10 mouse cellular contexts compared by ENCODE assay signal in the genomic region with DNA sequence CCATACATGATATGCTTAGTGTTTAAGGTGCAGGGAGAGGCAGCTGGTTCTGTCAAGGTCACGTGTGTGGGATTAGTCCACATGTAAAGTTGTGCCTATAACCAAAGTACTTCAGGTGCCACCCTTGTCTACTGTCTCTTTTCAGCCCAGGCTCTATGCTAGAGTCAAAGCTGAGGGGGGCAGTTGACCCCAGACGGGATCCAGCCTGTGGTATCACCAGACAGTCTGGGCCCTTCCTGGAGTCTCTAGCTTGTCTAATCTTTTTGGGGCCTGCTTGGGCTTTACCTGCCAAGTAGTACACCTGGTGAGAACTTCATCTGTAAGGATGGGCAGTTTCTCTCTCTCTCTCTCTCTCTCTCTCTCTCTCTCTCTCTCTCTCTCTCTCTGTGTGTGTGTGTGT. TPM values are rescaled to one million over a fixed set of nuclear protein-coding genes. Genes with fewer than 3 reads are reported as not detected.
DNase-seq lines count a peak whose midpoint lies in the region; ATAC-seq and TF ChIP-seq lines count a peak whose summit lies in the region.
"Had no signal": no experiment of that assay in that cellular context is flagged by ENCODE, and none has a peak within 500 bp of the region (broad histone marks: within the 10 kb centered on the region; RNA-seq: fewer than 3 reads in every experiment).

No protein-coding gene starts in this region.

- no peak for TF ChIP-seq CTCF in gastrocnemius, adult 2 months (IDR thresholded peaks at IDR 0.05)
- TF ChIP-seq CTCF in E14TG2a.4 (conservative IDR thresholded peaks at IDR 0.05; ENCODE audit: low read length): no peak

- peak; percentile 13 for DNase-seq in gastrocnemius, adult 2 months
- DNase-seq in gastrocnemius, postnatal 36 days: no peak
- DNase-seq in midbrain, embryonic 10.5 days (ENCODE audit: low spot score): no peak
- no peak for DNase-seq in gastrocnemius, postnatal 25 days
- no peak for DNase-seq in urinary bladder, adult 2 months (ENCODE audit: low spot score)
- DNase-seq in cerebellum, postnatal 14 days: no peak

- H3K36me3 ChIP-seq in E14TG2a.4 (ENCODE audit: insufficient read depth, low read length): peaks cover 32% of the 10 kb centered on the region
- peaks cover 15% of the 10 kb centered on the region for H3K36me3 ChIP-seq in heart, embryonic 16.5 days (ENCODE audit: control insufficient read depth, insufficient read depth)
- peaks cover 29% of the 10 kb centered on the region for H3K36me3 ChIP-seq in midbrain, embryonic 10.5 days

- no peaks in the 10 kb centered on the region for H3K27me3 ChIP-seq in E14TG2a.4 (ENCODE audit: insufficient read depth, low read length)
- H3K27me3 ChIP-seq in heart, embryonic 16.5 days (ENCODE audit: control insufficient read depth, insufficient read depth, low read length): no peaks in the 10 kb centered on the region
- no peaks in the 10 kb centered on the region for H3K27me3 ChIP-seq in midbrain, embryonic 10.5 days (ENCODE audit: low read depth, poor library complexity, severe bottlenecking)

- H3K9ac ChIP-seq in heart, embryonic 16.5 days (ENCODE audit: low read length): no peak overlapping the region

- H3K27ac ChIP-seq in gastrocnemius, adult 2 months: peak overlapping the region; percentile 100
- peak overlapping the region; percentile 95 for H3K27ac ChIP-seq in heart, embryonic 16.5 days (ENCODE audit: low read length)
- peak overlapping the region; percentile 99 for H3K27ac ChIP-seq in midbrain, embryonic 10.5 days (replicated peaks)

- H3K4me1 ChIP-seq in E14TG2a.4 (replicated peaks; ENCODE audit: low read depth, low read length): peaks cover 62% of the 10 kb centered on the region
- H3K4me1 ChIP-seq in heart, embryonic 16.5 days (ENCODE audit: control insufficient read depth, insufficient read depth, low read length): peaks cover 28% of the 10 kb centered on the region
- peaks cover 51% of the 10 kb centered on the region for H3K4me1 ChIP-seq in midbrain, embryonic 10.5 days

- H3K4me2 ChIP-seq in heart, embryonic 16.5 days (ENCODE audit: low read depth, low read length): peak overlapping the region; percentile 83; the same call in 1 of the 2 replicates

- H3K9me3 ChIP-seq in E14TG2a.4 (ENCODE audit: low read length): no peaks in the 10 kb centered on the region
- H3K9me3 ChIP-seq in heart, embryonic 16.5 days (replicated peaks; ENCODE audit: control insufficient read depth, low read length): no peaks in the 10 kb centered on the region
- H3K9me3 ChIP-seq in midbrain, embryonic 10.5 days (replicated peaks): no peaks in the 10 kb centered on the region

- no peak overlapping the region for H3K4me3 ChIP-seq in gastrocnemius, adult 2 months
- H3K4me3 ChIP-seq in E14TG2a.4 (replicated peaks; ENCODE audit: low read length): peak overlapping the region; percentile 99; the same call in 1 of the 2 replicates
- no peak overlapping the region; the same call in 1 of the 2 replicates for H3K4me3 ChIP-seq in heart, embryonic 16.5 days (ENCODE audit: low read length)
- peak overlapping the region; percentile 83 for H3K4me3 ChIP-seq in midbrain, embryonic 10.5 days

- intact Hi-C loops in gastrocnemius, adult 2 months (cut with DNase I): no loop called here
- intact Hi-C loops in gastrocnemius, postnatal 36 days (cut with DNase I): no loop called here

- ATAC-seq in heart, embryonic 16.5 days (replicated peaks; ENCODE audit: extremely low read depth, insufficient read depth, low FRiP score): no peak

- 70% methylated on average over 2 of the region's 2 CpGs for WGBS in heart, embryonic 16.5 days
- WGBS in midbrain, embryonic 10.5 days: 69% methylated on average over 2 of the region's 2 CpGs

RNA-seq across cellular contexts. Expression of a gene that starts 0.7 kb away (rescaled TPM):
- 10 to 100 TPM; 38.0 to 42.7 TPM for total RNA-seq in gastrocnemius, adult 2 months (2021)
- 10 to 100 TPM; 26.7 to 38.1 TPM for total RNA-seq in gastrocnemius, postnatal 36 days (2021)
- 84.1 and 91.1 TPM in 2 replicates for polyA plus RNA-seq in heart, embryonic 16.5 days (2015; fragmentation: Nextera tagmentation; extraction: Ambion mirVana)
- polyA plus RNA-seq in midbrain, embryonic 10.5 days (2016; fragmentation: Nextera tagmentation; extraction: Ambion mirVana): 63.1 and 90.1 TPM in 2 replicates
- 10 to 100 TPM; 34.9 to 35.2 TPM for total RNA-seq in gastrocnemius, postnatal 25 days (2021)
- polyA plus RNA-seq in urinary bladder, adult 2 months (2012; rRNA removed): 163 and 180 TPM in 2 replicates

RNA-seq across cellular contexts. Expression of a gene that starts 7.4 kb away (rescaled TPM):
- 10 to 100 TPM; 68.2 to 76.8 TPM for total RNA-seq in gastrocnemius, adult 2 months (2021)
- 10 to 100 TPM; 60.9 to 89.0 TPM for total RNA-seq in gastrocnemius, postnatal 36 days (2021)
- polyA plus RNA-seq in heart, embryonic 16.5 days (2015; fragmentation: Nextera tagmentation; extraction: Ambion mirVana): 19.6 and 21.9 TPM in 2 replicates
- 6.8 and 7.6 TPM in 2 replicates for polyA plus RNA-seq in midbrain, embryonic 10.5 days (2016; fragmentation: Nextera tagmentation; extraction: Ambion mirVana)
- total RNA-seq in gastrocnemius, postnatal 25 days (2021): 10 to 100 TPM; 21.0 to 50.8 TPM
- polyA plus RNA-seq in urinary bladder, adult 2 months (2012; rRNA removed): 26.8 and 28.5 TPM in 2 replicates

RNA-seq across cellular contexts. Expression of a gene that starts 17.0 kb away (rescaled TPM):
- 1 to 10 TPM; 3.9 to 5.7 TPM for total RNA-seq in gastrocnemius, adult 2 months (2021)
- 1 to 10 TPM; 3.4 TPM for total RNA-seq in gastrocnemius, postnatal 36 days (2021)
- 43.3 and 46.5 TPM in 2 replicates for polyA plus RNA-seq in heart, embryonic 16.5 days (2015; fragmentation: Nextera tagmentation; extraction: Ambion mirVana)
- 63.4 and 64.8 TPM in 2 replicates for polyA plus RNA-seq in midbrain, embryonic 10.5 days (2016; fragmentation: Nextera tagmentation; extraction: Ambion mirVana)
- total RNA-seq in gastrocnemius, postnatal 25 days (2021): 1 to 10 TPM; 3.9 to 4.1 TPM
- polyA plus RNA-seq in urinary bladder, adult 2 months (2012; rRNA removed): 17.9 and 25.8 TPM in 2 replicates

RNA-seq across cellular contexts. Expression of a gene that starts 28.1 kb away (rescaled TPM):
- total RNA-seq in gastrocnemius, adult 2 months (2021): 10 to 100 TPM; 17.9 to 18.9 TPM
- 10 to 100 TPM; 17.4 to 18.8 TPM for total RNA-seq in gastrocnemius, postnatal 36 days (2021)
- polyA plus RNA-seq in heart, embryonic 16.5 days (2015; fragmentation: Nextera tagmentation; extraction: Ambion mirVana): 11.2 and 12.0 TPM in 2 replicates
- polyA plus RNA-seq in midbrain, embryonic 10.5 days (2016; fragmentation: Nextera tagmentation; extraction: Ambion mirVana): 6.9 and 8.7 TPM in 2 replicates
- total RNA-seq in gastrocnemius, postnatal 25 days (2021): 10 to 100 TPM; 15.5 to 15.9 TPM
- polyA plus RNA-seq in urinary bladder, adult 2 months (2012; rRNA removed): 18.0 and 19.4 TPM in 2 replicates

RNA-seq across cellular contexts. Expression of a gene that starts 32.6 kb away (rescaled TPM):
- not detected for total RNA-seq in gastrocnemius, adult 2 months (2021)
- not detected for total RNA-seq in gastrocnemius, postnatal 36 days (2021)
- polyA plus RNA-seq in heart, embryonic 16.5 days (2015; fragmentation: Nextera tagmentation; extraction: Ambion mirVana): 0.50 TPM in 2 replicates
- polyA plus RNA-seq in midbrain, embryonic 10.5 days (2016; fragmentation: Nextera tagmentation; extraction: Ambion mirVana): 0.07 and 0.09 TPM in 2 replicates
- total RNA-seq in gastrocnemius, postnatal 25 days (2021): not detected
- polyA plus RNA-seq in urinary bladder, adult 2 months (2012; rRNA removed): 0.24 and 0.37 TPM in 2 replicates
- total RNA-seq: common myeloid progenitor, adult 5-6 weeks; liver, adult 2 months had no signal

Comparison
In these comparisons a context has a peak if more than half of its experiments do, and no peak if none do; other contexts are left out.
1. H3K4me3 ChIP-seq: peak in E14TG2a.4 (single experiment) and midbrain, embryonic 10.5 days (single experiment); none in gastrocnemius, adult 2 months (single experiment) and heart, embryonic 16.5 days (single experiment).
2. Peak in every context shown above with its lines, with median percentiles within 50 percentile points of each other: H3K27ac ChIP-seq.